Mouse (Mus musculus) urinary bladder, adult 18-20 months (tissue): Measurements from ENCODE around the gene Arap1.

Experiments used
- DNase-seq, 2 experiments: peaks; one replicate each; pipeline ENCODE4 v3.0.0; 2022; ENCODE audit warnings: low spot score in 2 of 2, mixed read lengths in 2 of 2

Gene Arap1

GRCm38 (mm10) chr7:101327263-101327662 is 20.6 kb upstream of the Arap1 start:
- no peak for DNase-seq

- DNase-seq = no peak
Observed at GRCm38 (mm10) chr7:101327786-101328185, 20.1 kb upstream of the Arap1 start.

GRCm38 (mm10) chr7:101328621-101329158 is 19.2 kb upstream of the Arap1 start:
- no peak for DNase-seq

GRCm38 (mm10) chr7:101329606-101330005 is 18.3 kb upstream of the Arap1 start:
- DNase-seq = no peak

- DNase-seq = no peak
Observed at GRCm38 (mm10) chr7:101330074-101330840, 17.6 kb upstream of the Arap1 start.

GRCm38 (mm10) chr7:101330841-101331173 is 17.1 kb upstream of the Arap1 start:
- DNase-seq = no peak

GRCm38 (mm10) chr7:101332045-101332831 is 15.6 kb upstream of the Arap1 start:
- no peak for DNase-seq

- no peak for DNase-seq
Observed at GRCm38 (mm10) chr7:101335228-101335627, 12.6 kb upstream of the Arap1 start.

GRCm38 (mm10) chr7:101336686-101337085 is 11.2 kb upstream of the Arap1 start:
- DNase-seq = no peak

- DNase-seq = no peak
Observed at GRCm38 (mm10) chr7:101337401-101337800, 10.5 kb upstream of the Arap1 start.

- no peak for DNase-seq
Observed at GRCm38 (mm10) chr7:101341405-101341804, 6.5 kb upstream of the Arap1 start.

- DNase-seq = no peak
Observed at GRCm38 (mm10) chr7:101343135-101343534, 4.7 kb upstream of the Arap1 start.

- DNase-seq = no peak
Observed at GRCm38 (mm10) chr7:101344892-101345291, 3.0 kb upstream of the Arap1 start.

GRCm38 (mm10) chr7:101346991-101347390 is 876 bp upstream of the Arap1 start:
- no peak for DNase-seq

GRCm38 (mm10) chr7:101348312-101348711 is 445 bp downstream of the Arap1 start:
- DNase-seq = no peak

- DNase-seq = no peak
Observed at GRCm38 (mm10) chr7:101349861-101350260, 2.0 kb downstream of the Arap1 start.

GRCm38 (mm10) chr7:101352404-101352803 is 4.5 kb downstream of the Arap1 start:
- DNase-seq = no peak

- DNase-seq = no peak
Observed at GRCm38 (mm10) chr7:101354423-101354822, 6.6 kb downstream of the Arap1 start.

- DNase-seq = no peak
Observed at GRCm38 (mm10) chr7:101355551-101356100, 7.8 kb downstream of the Arap1 start.

- no peak for DNase-seq
Observed at GRCm38 (mm10) chr7:101356868-101357267, 9.0 kb downstream of the Arap1 start.

- no peak for DNase-seq
Observed at GRCm38 (mm10) chr7:101360406-101360805, 12.5 kb downstream of the Arap1 start.

GRCm38 (mm10) chr7:101361021-101361420 is 13.2 kb downstream of the Arap1 start:
- DNase-seq = no peak

- DNase-seq = no peak
Observed at GRCm38 (mm10) chr7:101361767-101362166, 13.9 kb downstream of the Arap1 start.
